Mouse (Mus musculus) layer of hippocampus, postnatal 10 days (tissue): ENCODE results near the gene Ciao2b. TPM values are rescaled to one million over a fixed set of nuclear protein-coding genes. Genes with fewer than 3 reads are reported as not detected.
A peak's percentile ranks its signal among the peaks of the same experiment; 100 is the strongest.
"Not testable (repeated sequence)": the region's sequence is repeated elsewhere in the genome, so short reads cannot be mapped to it uniquely, and the experiment has no call there.

Source experiments
- DNase-seq, 2 experiments: peaks; one replicate each; pipeline ENCODE4 v3.0.0; 2021; ENCODE audit warnings: low spot score in 2 of 2
- long read RNA-seq: library from polyadenylated mRNA; stranded (forward); transcript quantifications from one replicate; pipeline ENCODE4 v2.0.0, GENCODE M21; 2023
- total RNA-seq, 2 experiments: library from RNA; stranded (reverse); gene quantifications; 2 replicates each; pipeline ENCODE4 v1.2.3; 2021

Ciao2b gene
- total RNA-seq: 10 to 100 TPM; 26.0 to 29.8 TPM
- long read RNA-seq, transcript Ciao2b-203 (5 exons, 918 nt): major isoform, 57 of 60 reads
- long read RNA-seq, partial matches to known transcripts: 0 of 60 reads
- long read RNA-seq, other reads (novel, unspliced or antisense): 0 of 60 reads

DNA sequence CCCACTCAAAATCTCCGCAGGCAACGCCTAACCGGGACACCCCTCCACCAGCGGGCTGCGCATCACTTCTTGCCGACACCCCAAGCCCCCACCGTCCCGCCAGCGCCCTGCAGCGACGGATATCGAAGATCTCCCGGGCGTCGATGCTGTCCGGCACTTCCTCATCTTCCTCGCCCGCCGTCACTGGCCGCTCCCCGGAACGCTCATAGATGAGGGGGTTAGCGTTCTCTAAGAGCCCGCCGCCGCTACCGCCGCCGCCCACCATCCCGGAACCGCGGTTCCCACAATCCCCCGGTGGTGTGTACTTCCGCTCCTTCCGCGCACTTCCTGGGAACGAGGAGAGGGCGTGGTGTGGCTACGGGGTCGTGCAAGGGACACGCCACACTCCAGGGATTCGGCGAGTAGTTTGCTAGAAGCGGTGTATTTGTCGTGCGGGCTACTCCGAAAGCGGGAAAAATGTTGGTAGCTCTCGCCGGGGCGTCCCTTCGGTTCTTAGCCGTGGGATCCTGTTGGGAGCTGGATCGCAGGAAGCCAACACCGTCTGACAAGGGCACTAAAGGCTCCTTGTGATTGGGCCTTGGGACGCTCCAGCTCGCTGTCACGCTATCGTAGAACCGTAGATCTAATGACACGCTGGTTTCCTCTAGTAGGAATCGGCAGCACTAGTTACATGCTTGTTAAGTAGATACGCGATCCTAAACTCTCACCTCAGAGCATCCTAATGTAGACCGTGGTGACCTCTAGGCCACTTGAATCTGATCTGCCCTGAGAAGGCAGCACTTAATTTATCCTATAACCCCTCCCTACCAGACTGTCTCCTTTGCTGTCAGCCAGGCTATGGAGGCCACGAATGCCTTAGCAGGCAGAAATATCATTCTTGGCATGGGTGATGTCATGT, at the start of gene Ciao2b:
Gene Ciao2b (minus strand): TSS at position 540 of the 898 bp plus-strand sequence.
- peak; percentile 86 to 90 for DNase-seq

DNA sequence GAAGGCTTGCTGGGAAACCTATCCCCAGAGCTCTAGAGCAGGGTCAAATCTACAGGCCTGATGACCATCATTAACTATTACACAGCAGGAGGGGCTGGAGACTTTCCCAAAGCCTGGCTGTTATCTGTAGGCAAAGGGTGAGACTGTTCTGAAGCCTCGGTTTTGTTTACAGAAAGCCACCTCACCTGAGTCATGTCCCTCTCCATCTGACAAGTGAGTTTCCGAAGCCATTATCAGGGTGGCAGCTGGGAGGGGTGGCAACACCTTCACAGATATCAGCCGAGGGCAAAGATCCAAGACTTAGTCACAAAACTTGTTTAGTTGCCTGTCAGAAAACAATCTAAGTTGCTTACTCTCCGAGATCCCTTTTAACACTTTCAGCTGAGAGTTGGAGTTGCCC, 46.7 kb upstream of the Ciao2b start:
- no peak for DNase-seq

DNA sequence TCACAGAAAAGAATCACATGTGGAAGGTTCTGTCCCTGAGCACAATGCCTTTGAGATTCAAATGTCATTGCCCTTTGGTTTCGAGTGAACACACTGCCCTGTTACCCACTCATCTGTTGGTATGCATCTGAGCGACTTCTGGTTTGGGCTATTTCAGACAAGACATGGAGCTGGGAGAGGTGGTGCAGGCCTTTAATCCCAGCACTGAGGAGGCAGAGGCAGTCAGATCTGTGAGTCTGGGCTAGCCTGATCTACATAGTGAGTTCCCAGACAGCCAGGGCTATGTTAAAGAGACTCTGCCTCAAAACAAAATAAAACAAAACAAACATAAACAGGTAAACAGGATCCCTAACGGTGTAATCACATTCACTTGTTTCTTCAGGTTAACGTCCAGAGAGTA, 13.8 kb upstream of the Ciao2b start:
- DNase-seq: no peak

DNA sequence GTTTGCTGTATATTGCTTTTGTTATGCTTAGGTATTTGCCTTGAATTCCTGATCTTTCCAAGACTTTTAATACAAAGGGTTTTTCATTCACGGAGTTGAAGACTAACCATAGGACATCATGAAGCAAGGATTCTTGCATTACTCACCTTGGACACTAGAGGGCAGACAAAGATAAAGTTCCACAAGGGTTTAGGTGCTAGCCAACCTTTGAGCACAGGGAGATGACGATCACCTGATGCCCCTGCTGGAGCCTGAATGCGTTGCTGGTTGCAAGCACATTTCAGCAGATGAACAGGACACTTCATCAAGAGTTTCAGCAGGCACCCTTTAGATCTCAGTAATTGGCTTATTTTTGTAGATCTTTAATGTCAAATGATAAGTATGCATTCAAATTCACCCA, 13.2 kb upstream of the Ciao2b start:
- peak; percentile 76 to 81 for DNase-seq

DNA sequence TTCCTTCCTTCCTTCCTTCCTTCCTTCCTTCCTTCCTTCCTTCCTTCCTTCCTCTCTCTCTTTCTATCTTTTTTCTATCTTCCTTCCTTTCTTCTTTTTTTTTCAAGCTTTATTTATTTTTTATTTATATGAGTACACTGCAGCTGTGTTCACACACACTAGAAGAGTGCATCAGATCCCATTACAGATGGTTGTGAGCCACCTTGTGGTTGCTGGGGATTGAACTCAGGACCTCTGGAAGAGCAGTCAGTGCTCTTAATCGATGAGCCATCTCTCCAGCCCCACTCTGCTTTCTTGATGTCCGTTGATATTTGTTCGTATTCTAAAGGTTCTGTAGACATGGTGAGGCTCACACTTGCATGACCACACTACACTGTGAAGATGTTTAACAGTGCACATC, 2.4 kb upstream of the Ciao2b start:
- not testable (repeated sequence) for DNase-seq

DNA sequence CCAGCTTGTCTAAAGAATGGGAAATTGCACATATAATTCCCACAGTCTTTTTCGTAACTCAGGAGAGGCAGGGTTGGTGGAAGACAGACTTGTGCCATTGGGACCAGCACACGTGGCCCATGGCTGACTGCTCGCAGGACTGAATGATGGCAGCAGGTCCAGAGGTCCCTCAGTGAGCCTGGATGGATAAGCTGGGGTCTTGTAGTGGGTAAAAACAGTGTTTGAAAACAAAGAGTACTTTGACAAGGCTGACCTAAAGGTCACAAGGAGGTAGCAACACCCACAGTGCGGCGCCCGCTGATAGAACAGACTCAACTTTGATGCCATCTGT, 524 bp upstream of the Ciao2b start:
- DNase-seq: no peak

DNA sequence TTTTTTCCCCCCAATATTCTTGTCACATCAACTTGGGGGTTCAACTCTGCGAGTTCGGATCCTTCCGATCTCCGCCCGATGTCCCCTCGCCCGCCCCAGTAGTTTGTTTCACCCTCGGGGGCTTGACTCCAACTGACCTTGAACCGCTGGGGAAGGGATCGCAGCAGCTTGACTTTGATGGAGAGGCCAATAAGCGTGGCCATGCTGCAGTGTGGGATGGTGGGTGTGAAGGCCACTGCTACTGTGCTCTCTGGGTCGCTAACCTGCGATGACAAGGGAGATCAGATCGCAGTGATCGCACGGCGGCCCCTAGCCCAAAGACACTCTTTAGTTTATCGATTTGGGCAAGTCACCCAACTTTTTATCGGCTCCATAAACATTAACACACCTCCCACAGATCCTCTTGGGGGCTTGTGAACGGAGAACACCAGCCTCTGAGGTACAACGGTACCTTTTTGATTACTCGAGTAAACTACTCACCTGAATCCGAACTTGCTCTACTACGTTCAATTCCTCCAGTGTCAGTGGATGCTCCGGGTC, 864 bp downstream of the Ciao2b start:
- peak in 1 of 2 experiments; percentile 13 for DNase-seq

- DNase-seq: peak in 1 of 2 experiments; percentile 7
Measured at GRCm38 (mm10) chr8:104640241-104640640, 1.5 kb downstream of the Ciao2b start.

GRCm38 (mm10) chr8:104638010-104638409, 3.8 kb downstream of the Ciao2b start:
- no peak for DNase-seq

GRCm38 (mm10) chr8:104635004-104635710, 6.6 kb downstream of the Ciao2b start:
- peak in 1 of 2 experiments; percentile 2 for DNase-seq

DNA sequence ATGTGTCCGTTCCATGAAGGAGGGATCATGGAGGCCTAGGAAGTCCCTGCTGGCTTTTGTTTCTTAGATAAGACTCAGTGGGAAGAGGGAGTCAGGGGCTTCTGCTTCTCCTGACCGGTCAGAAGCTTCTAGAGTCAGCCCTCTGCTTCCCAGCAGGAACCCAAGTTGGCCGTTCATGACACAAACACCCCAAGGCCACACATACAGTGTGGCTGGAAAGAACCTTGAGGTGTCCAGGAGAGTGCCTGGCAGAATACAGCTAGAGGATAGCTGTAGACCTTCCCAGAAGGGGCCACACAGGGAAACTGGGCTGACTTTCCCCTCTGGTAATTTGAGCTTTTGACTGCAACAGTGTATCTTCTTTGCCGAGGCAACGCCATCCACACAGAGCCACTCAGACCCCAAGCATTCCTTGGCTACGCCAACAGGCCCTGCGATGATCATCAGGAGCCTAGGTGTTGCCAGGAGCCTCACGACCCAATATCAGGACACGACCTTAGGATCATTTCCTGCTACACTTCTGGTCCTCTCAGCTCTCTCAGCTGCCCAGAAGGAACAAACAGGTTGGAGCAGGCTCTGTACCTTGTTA, 8.5 kb downstream of the Ciao2b start:
- peak; percentile 2 to 7 for DNase-seq

GRCm38 (mm10) chr8:104632486-104632885, 9.3 kb downstream of the Ciao2b start:
- DNase-seq: peak in 1 of 2 experiments; percentile 34

- no peak for DNase-seq
Measured at GRCm38 (mm10) chr8:104631975-104632374, 9.8 kb downstream of the Ciao2b start.

DNA sequence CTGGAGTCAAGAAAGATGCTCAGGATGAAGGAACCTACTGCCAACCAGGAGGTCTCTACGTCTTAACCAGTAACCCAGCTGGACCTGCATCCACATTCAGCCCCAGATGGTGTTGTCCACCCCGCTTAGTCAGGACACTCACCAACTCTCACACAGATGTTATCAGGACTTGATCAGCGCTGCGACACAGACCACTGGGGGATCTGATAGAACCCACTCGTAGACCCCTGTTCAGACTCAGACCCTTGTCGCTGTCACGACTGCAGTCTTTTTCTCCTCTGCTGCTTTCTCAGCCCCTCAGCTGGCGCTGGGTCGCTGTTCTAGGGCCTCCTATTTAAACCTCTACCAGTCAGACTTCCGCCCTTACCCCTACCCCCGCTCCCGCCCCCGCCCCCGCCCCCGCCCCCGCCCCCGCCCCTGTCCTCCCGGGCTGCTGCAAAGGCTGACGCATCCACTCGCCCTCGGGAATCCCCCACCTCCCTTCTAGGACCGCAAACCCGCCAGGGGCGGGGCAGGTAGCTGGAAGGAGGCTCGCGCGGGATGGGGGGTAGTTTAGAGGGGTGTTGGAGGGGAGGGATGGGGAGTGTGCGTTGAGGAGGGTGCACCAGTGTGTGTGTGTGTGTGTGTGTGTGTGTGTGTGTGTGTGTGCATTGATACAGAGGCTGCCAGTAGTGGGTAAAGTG, 10.6 kb downstream of the Ciao2b start, which contains the start of gene Rrad:
Gene Rrad (minus strand): TSS at position 347 of the 683 bp plus-strand sequence.
- no peak for DNase-seq

DNA sequence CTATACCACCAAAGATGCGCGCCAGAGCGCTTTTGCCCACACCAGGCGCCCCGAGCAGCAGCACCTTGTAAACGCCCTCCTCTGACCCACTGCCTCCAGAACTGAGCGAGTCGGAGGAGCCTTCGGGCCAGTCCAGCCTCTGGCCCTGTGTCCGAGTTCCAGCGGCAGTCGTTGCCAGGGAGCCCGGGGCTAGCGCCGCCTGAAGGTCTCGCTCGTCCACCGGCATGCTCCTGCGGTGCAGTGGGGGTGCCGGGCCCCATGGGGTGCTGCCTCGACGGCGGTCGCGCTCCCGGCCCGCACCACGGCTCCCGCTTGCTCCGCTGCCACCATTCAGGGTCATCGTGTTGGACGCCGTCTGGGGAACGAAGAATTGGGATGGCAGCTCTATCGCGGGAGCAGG, 11.2 kb downstream of the Ciao2b start:
- peak in 1 of 2 experiments; percentile 20 for DNase-seq

DNA sequence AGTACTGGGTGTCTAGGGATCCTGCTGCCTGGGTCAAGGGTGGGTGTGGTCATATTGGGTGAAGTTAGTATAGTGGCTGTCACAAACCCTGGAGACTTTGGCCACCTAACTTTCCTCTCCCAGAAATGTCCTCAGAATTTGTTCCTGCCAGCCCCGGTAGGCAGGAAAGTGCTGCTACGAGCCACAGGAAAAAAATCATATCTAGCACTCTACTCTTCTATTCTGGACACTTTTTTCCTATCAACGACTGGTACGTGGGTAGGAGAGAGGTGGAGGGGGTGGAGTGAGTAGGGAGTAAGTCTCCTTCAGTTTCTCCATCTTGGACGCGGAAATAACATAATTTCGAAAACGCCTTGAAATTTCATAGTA, 11.7 kb downstream of the Ciao2b start:
- no peak for DNase-seq

- no peak for DNase-seq
Measured at GRCm38 (mm10) chr8:104629306-104630110, 12.3 kb downstream of the Ciao2b start.

- DNase-seq: no peak
Measured at GRCm38 (mm10) chr8:104628402-104628801, 13.4 kb downstream of the Ciao2b start.

DNA sequence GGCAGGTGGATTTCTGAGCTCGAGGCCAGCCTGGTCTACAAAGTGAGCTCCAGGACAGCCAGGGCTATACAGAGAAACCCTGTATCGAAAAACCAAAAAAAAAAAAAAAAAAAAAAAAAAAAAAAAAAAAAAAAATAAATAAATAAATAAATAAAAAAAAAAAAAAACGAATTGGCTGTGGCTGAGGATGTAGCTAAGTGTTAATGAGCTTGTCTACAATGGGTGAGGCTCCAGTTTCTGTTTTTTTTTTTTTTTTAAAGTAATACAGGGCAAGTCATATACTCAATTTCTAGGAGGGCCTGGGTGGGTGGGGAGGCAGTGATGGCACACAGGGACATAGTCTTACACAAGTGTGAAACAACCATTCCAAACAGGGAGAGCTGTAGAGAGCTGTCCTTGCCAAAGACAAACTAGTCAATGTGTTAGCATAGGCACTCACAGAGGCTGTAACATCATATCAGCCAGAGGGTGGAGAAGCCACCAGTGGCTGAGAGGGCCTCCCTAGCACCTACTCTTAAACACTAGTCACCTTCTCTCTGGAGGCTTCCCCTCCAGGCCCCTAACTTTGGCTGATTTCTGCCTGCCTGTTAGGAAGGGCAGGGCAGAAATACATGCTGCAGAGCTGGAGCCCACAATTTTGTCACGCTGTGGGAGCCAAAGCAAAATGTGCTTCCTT, 14.6 kb downstream of the Ciao2b start:
- DNase-seq: no peak
